Mouse (Mus musculus) spleen, adult 2 months (tissue): ENCODE results near the gene Fcer1g.

ENCODE experiments used
- CTCF ChIP-seq: fragments of 200-500 bp; IDR thresholded peaks from 2 replicates; pipeline ENCODE4 v1.5.1; 2011; ENCODE audit warnings: mild to moderate bottlenecking, inconsistent platforms; ENCODE audit not compliant: insufficient read depth, insufficient read length, insufficient replicate concordance; ENCODE audit errors: extremely low read depth
- POLR2A ChIP-seq: fragments of 200-500 bp; IDR thresholded peaks from 2 replicates; pipeline ENCODE4 v1.6.1; 2011; ENCODE audit warnings: low read depth, low read length, inconsistent platforms

GRCm38 (mm10) chr1:171235791-171236190, 1.6 kb upstream of the Fcer1g start:
- TF ChIP-seq CTCF: no peak
- no peak for TF ChIP-seq POLR2A
